Mouse (Mus musculus): ENCODE data around the gene Cpne8.

DNA sequence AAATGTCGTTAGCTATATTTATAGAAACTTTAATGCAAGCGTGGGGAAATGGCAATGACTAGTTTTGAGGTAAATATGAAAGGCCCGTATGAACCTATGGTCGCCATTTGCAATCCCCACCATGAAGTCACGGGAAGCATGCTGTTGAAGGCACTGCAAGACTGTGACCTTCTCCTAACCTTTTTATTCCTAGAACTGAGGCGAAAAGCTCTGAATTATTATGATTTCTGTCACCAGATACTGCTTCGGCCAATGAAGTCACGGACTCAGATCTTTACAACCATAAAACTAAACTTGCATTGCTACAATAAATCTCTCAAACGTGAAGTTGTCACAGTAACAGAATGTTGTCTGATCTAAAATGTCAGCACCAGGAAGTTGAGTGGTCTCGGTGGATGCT is 33.4 kb downstream of the Cpne8 start:
- TF ChIP-seq CTCF (IDR thresholded peaks at IDR 0.05; ENCODE audit: extremely low read depth, insufficient read length, insufficient replicate concordance, low read depth, low read length) (no peak), POLR2A (IDR thresholded peaks at IDR 0.05; ENCODE audit: low read depth, low read length) (no peak)
